Mouse (Mus musculus) cortical plate, adult 2 months (tissue): ENCODE data around the gene Gm3854.
A peak's percentile ranks its signal among the peaks of the same experiment; 100 is the strongest.

ENCODE experiments used
- CTCF ChIP-seq: fragments of 200-500 bp; IDR thresholded peaks from 2 replicates; pipeline ENCODE4 v1.5.1; 2011; ENCODE audit warnings: mild to moderate bottlenecking, control low read depth, low read length; ENCODE audit not compliant: insufficient read depth; ENCODE audit errors: extremely low read depth
- POLR2A ChIP-seq: fragments of 200-500 bp; IDR thresholded peaks from 2 replicates; pipeline ENCODE4 v1.6.1; 2011; ENCODE audit warnings: mild to moderate bottlenecking, low read length, control low read depth; ENCODE audit not compliant: insufficient read depth; ENCODE audit errors: extremely low read depth

DNA sequence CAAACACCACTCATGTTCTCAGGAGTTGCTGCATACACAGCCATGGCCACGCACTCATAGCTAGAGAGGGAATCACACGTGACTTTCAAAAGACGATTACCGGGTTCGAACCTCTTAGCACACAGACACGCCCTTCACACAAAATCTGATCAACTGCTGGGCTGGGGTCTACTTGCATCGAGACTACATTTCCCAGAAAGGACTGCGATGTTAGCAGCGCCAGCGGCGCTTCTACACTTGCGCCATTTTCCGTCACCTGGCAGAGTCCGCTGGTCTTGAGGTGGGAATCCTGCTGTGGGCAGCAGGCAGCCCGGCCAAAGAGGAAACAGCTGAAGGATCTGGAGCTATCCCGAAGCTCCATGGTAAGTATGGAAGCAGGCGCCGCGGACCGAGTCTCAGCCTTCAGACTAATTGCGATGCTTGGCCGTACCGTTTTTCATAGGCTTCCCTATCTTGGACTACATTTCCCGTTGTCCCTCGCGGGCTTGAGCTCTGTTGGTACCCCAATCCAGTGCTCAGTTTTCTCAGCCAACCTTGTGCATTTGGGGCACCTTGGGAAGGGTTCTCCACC is at the start of gene Gm3854:
- TF ChIP-seq CTCF (no peak), POLR2A (peak; percentile 55)
